Mouse (Mus musculus) urinary bladder, postnatal 14 days (tissue): Measurements from ENCODE around the gene Spryd7.

ENCODE experiments used
- DNase-seq: peaks from one replicate; pipeline ENCODE4 v3.0.0; 2021; ENCODE audit warnings: low spot score

The Spryd7 gene

DNA sequence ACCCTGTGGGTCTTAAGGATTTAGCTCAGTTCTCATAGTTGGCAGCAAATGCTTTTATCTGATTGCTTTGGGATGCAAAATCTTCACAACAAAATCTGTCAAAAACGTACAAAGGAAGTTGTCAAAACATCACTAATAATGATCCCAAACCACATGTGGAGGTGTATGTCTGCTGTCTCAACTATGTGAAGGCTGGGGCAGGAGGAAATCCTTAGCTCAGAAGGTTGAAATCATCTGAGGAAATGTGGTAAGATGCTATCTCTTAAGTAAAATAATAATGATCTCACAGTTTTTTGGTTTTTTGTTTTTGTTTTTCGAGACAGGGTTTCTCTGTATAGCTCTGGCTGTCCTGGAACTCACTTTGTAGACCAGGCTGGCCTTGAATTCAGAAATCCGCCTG, 20.9 kb downstream of the Spryd7 start:
- no peak for DNase-seq

- DNase-seq: no peak
Measured at GRCm38 (mm10) chr14:61530966-61531365, 25.7 kb downstream of the Spryd7 start.

DNA sequence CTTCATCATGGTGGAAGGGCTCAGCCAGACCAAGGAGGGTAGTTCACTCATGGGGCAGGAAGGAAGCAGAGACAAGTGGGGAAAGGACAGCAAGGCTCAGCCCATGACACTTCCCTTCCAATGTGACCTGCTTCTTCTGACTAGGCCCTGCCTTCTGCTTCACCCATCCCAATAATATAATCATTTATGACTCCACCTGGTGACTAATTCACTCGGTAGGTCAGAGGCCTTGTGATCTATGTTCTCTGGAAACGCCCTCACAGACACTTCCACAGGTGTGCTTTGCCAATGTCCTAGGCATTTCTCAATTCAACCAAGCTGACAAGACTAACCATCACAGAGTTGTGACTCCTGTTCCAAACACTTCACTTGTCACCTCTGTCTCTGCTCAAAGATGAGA, 26.3 kb downstream of the Spryd7 start:
- no peak for DNase-seq

DNA sequence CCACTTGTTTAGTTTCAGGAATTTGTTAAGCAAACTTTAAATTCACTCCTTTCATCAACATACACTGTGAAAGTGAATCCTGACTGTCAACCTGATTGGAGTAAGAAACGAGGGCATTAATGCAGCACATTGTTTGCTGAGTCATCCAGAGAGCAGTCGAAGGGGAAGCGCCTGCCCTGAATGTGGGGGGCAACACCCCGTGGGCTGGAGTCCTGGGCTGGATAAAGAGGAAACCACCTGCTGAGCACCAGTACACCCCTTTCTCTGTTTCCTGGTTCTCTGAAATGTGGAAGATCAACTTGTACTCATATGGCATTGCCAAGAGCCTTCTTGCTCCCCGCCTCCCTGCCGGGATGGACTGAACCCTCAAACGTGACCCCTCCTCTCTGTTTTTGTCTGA, 27.2 kb downstream of the Spryd7 start:
- no peak for DNase-seq

DNA sequence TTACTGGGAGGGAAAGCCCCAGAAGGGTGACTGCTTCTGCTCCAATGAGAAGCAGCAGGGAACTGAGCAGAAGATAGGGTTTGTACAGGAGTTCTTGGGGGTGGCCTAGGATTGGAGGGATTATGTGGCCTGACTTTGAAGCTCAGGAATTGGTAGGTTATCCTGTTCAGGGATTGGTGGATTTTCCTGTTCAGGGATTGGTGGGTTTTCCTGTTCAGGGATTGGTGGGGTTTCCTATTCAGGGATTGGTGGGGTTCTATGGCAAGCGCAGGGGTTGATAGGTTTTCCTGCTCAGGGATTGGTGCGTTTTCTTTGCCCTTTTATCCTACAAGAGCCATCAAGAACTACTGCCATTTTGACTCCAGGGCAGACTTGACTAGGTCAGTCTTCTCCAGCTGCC, 30.7 kb downstream of the Spryd7 start:
- no peak for DNase-seq

- no peak for DNase-seq
Measured at GRCm38 (mm10) chr14:61523821-61524220, 32.9 kb downstream of the Spryd7 start.

GRCm38 (mm10) chr14:61518659-61519480, 37.8 kb downstream of the Spryd7 start:
- no peak for DNase-seq

GRCm38 (mm10) chr14:61516471-61517426, 39.9 kb downstream of the Spryd7 start:
- DNase-seq: no peak

DNA sequence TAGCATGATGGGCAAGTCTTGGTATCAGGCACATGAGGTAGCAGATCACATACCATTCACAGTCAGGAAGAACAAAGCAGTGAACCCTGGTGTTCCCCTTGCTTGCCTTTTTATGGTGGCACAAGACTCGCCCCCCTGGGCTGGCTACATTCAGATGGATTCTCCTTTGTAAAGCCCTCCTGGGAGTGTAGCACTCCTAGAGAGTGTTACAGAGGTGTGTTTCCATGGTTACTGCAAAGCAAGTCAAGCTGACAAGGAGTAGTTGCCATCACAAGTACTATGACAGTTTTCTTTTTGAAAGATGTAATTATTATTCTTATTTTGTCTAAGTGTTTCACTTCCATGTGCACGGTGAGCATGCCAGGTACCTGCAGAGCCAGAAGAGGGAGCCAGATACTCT, 45.2 kb downstream of the Spryd7 start:
- no peak for DNase-seq

DNA sequence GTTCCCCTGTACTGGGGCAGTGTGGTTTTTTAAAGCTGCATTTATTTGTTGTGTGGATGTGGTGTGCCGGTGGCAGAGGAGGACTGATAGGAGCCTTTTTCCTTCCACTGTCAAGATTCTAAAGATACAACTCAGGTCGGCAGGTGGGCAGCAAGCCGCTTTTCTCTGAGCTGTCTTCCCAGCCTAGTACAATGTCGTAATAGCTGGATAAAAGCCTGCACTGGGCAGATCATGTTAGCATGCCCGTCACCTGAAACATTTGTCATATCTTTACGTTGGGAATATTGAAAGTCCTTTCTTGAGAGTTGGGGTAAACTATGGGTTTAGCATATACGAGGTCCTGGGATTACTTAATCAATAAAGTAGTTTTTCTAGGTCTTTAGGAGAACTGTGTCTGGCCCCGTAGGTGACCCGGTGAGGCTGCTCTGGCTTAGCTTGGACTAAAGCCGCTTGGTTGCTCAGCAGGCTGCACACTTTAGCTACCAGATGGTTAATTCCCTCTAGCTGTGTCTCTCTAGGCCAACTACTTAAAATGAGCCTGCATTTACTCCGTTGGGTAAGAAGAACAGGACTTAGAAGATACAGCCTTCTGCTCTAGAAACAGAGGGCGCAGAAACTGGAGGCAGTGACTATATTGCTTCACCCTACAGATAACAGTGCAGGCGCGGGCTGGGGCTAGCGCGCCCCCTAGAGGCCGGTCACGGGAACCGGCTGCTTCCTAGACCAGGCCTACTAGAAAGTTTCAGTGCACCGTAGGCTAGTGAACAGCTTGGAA, 58.8 kb downstream of the Spryd7 start:
- peak; percentile 70 for DNase-seq

- DNase-seq: no peak
Measured at GRCm38 (mm10) chr14:61493511-61494135, 63.1 kb downstream of the Spryd7 start.
